Mouse (Mus musculus): ENCODE measurements at regions not wholly inside any gene's neighbourhood (a gene's known extent, or its start where the extent isn't known, plus 50 kb on each side); places are given as distances from the start of the nearest gene placed in this dataset.

- DNase-seq (ENCODE audit: low read depth, low spot score): no peak
Observed at GRCm38 (mm10) chr17:60018752-60019323, 1005.7 kb upstream of the Nudt12 start.

GRCm38 (mm10) chr17:59997952-59998351 lies 984.8 kb upstream of the Nudt12 start:
- no peak for DNase-seq (ENCODE audit: low read depth, low spot score)

GRCm38 (mm10) chr17:59979325-59979880 lies 966.2 kb upstream of the Nudt12 start:
- DNase-seq (ENCODE audit: low read depth, low spot score): no peak

- no peak for DNase-seq (ENCODE audit: low read depth, low spot score)
Observed at GRCm38 (mm10) chr17:59977136-59977770, 964.1 kb upstream of the Nudt12 start.

- DNase-seq (ENCODE audit: low read depth, low spot score): no peak
Observed at GRCm38 (mm10) chr17:59967383-59967782, 954.2 kb upstream of the Nudt12 start.

GRCm38 (mm10) chr17:59955300-59956057 lies 942.3 kb upstream of the Nudt12 start:
- DNase-seq (ENCODE audit: low read depth, low spot score): no peak

- DNase-seq (ENCODE audit: low read depth, low spot score): no peak
Observed at GRCm38 (mm10) chr17:59946433-59946832, 933.3 kb upstream of the Nudt12 start.

- no peak for DNase-seq (ENCODE audit: low read depth, low spot score)
Observed at GRCm38 (mm10) chr17:59904395-59904794, 891.2 kb upstream of the Nudt12 start.

- DNase-seq (ENCODE audit: low read depth, low spot score): no peak
Observed at GRCm38 (mm10) chr17:59877791-59878190, 864.6 kb upstream of the Nudt12 start.

GRCm38 (mm10) chr17:59848853-59849252 lies 835.7 kb upstream of the Nudt12 start:
- peak; percentile 24 for DNase-seq (ENCODE audit: low read depth, low spot score)

GRCm38 (mm10) chr17:59845261-59845819 lies 832.2 kb upstream of the Nudt12 start:
- no peak for DNase-seq (ENCODE audit: low read depth, low spot score)

GRCm38 (mm10) chr17:59805870-59806269 lies 792.7 kb upstream of the Nudt12 start:
- DNase-seq (ENCODE audit: low read depth, low spot score): no peak

GRCm38 (mm10) chr17:59793434-59793833 lies 780.3 kb upstream of the Nudt12 start:
- DNase-seq (ENCODE audit: low read depth, low spot score): no peak

- DNase-seq (ENCODE audit: low read depth, low spot score): peak; percentile 68
Observed at GRCm38 (mm10) chr17:59792780-59793179, 779.6 kb upstream of the Nudt12 start.

GRCm38 (mm10) chr17:59774075-59774474 lies 760.9 kb upstream of the Nudt12 start:
- DNase-seq (ENCODE audit: low read depth, low spot score): peak; percentile 12

- no peak for DNase-seq (ENCODE audit: low read depth, low spot score)
Observed at GRCm38 (mm10) chr17:59766580-59766979, 753.4 kb upstream of the Nudt12 start.

- DNase-seq (ENCODE audit: low read depth, low spot score): no peak
Observed at GRCm38 (mm10) chr17:59764486-59764885, 751.3 kb upstream of the Nudt12 start.

GRCm38 (mm10) chr17:59762068-59762467 lies 748.9 kb upstream of the Nudt12 start:
- no peak for DNase-seq (ENCODE audit: low read depth, low spot score)

- DNase-seq (ENCODE audit: low read depth, low spot score): no peak
Observed at GRCm38 (mm10) chr17:59760889-59761288, 747.7 kb upstream of the Nudt12 start.

GRCm38 (mm10) chr17:59746106-59746505 lies 732.9 kb upstream of the Nudt12 start:
- no peak for DNase-seq (ENCODE audit: low read depth, low spot score)

Measured in mesoderm, embryonic 11.5 days (tissue).